Mouse (Mus musculus): ENCODE results near the gene Podxl2. TPM values are rescaled to one million over a fixed set of nuclear protein-coding genes. Genes with fewer than 3 reads are reported as not detected.

Gene Podxl2
- polyA plus RNA-seq, 1 experiment from 2014 or later: 1.1 TPM

GRCm38 (mm10) chr6:88884690-88885089 is 9.8 kb upstream of the Podxl2 start:
- Histone ChIP-seq H3K27ac (ENCODE audit: low read depth) (no peak overlapping the region), H3K36me3 (replicated peaks; ENCODE audit: insufficient read depth, low read length) (peaks cover 59% of the 10 kb centered on the region), H3K4me1 (ENCODE audit: insufficient read depth) (0 out of 2 replicates have a peak, but pooled peaks cover 2% of the 10 kb centered on the region), H3K9ac (replicated peaks) (no peak overlapping the region), H3K27me3 (ENCODE audit: insufficient read depth, low read length) (no peaks in the 10 kb centered on the region), H3K4me2 (ENCODE audit: low read depth, low read length) (no peak overlapping the region), H3K9me3 (ENCODE audit: low read length) (no peaks in the 10 kb centered on the region), H3K4me3 (ENCODE audit: low read depth, low read length) (no peak overlapping the region)
- no peak for TF ChIP-seq CTCF (IDR thresholded peaks at IDR 0.05; ENCODE audit: low read depth)
- no peak for TF ChIP-seq EP300 (IDR thresholded peaks at IDR 0.05; ENCODE audit: low read depth)
- 93% methylated on average over 17 of the region's 17 CpGs for WGBS (ENCODE audit: insufficient replicate concordance)
- ATAC-seq (no peak), DNase-seq (no peak)

GRCm38 (mm10) chr6:88884195-88884594 is 9.4 kb upstream of the Podxl2 start:
- no peak for TF ChIP-seq EP300 (IDR thresholded peaks at IDR 0.05; ENCODE audit: low read depth)
- no peak for TF ChIP-seq CTCF (IDR thresholded peaks at IDR 0.05; ENCODE audit: low read depth)
- Histone ChIP-seq H3K36me3 (replicated peaks; ENCODE audit: insufficient read depth, low read length) (peaks cover 55% of the 10 kb centered on the region), H3K9ac (replicated peaks) (no peak overlapping the region), H3K4me3 (ENCODE audit: low read depth, low read length) (no peak overlapping the region), H3K4me1 (ENCODE audit: insufficient read depth) (no peaks in the 10 kb centered on the region), H3K4me2 (ENCODE audit: low read depth, low read length) (no peak overlapping the region), H3K27ac (ENCODE audit: low read depth) (no peak overlapping the region), H3K27me3 (ENCODE audit: insufficient read depth, low read length) (no peaks in the 10 kb centered on the region), H3K9me3 (ENCODE audit: low read length) (no peaks in the 10 kb centered on the region)
- no peak for DNase-seq
- ATAC-seq: no peak
- 89% methylated on average over 10 of the region's 10 CpGs for WGBS (ENCODE audit: insufficient replicate concordance)

GRCm38 (mm10) chr6:88881334-88881733 is 6.5 kb upstream of the Podxl2 start:
- Histone ChIP-seq H3K4me3 (ENCODE audit: low read depth, low read length) (no peak overlapping the region), H3K36me3 (replicated peaks; ENCODE audit: insufficient read depth, low read length) (peaks cover 28% of the 10 kb centered on the region), H3K27ac (ENCODE audit: low read depth) (no peak overlapping the region), H3K9ac (replicated peaks) (no peak overlapping the region), H3K4me1 (ENCODE audit: insufficient read depth) (no peaks in the 10 kb centered on the region), H3K4me2 (ENCODE audit: low read depth, low read length) (no peak overlapping the region), H3K9me3 (ENCODE audit: low read length) (no peaks in the 10 kb centered on the region), H3K27me3 (ENCODE audit: insufficient read depth, low read length) (no peaks in the 10 kb centered on the region)
- no peak for DNase-seq
- TF ChIP-seq EP300 (IDR thresholded peaks at IDR 0.05; ENCODE audit: low read depth) (no peak), CTCF (IDR thresholded peaks at IDR 0.05; ENCODE audit: low read depth) (no peak)
- WGBS (ENCODE audit: insufficient replicate concordance): 87% methylated on average over 7 of the region's 7 CpGs
- ATAC-seq: no peak

GRCm38 (mm10) chr6:88879471-88879870 is 4.6 kb upstream of the Podxl2 start:
- Histone ChIP-seq H3K4me3 (ENCODE audit: low read depth, low read length) (no peak overlapping the region), H3K27me3 (ENCODE audit: insufficient read depth, low read length) (peaks cover 14% of the 10 kb centered on the region), H3K36me3 (replicated peaks; ENCODE audit: insufficient read depth, low read length) (peaks cover 11% of the 10 kb centered on the region), H3K27ac (ENCODE audit: low read depth) (no peak overlapping the region), H3K4me1 (ENCODE audit: insufficient read depth) (peaks cover 6% of the 10 kb centered on the region; the same call in 1 of the 2 replicates), H3K9ac (replicated peaks) (no peak overlapping the region), H3K9me3 (ENCODE audit: low read length) (no peaks in the 10 kb centered on the region), H3K4me2 (ENCODE audit: low read depth, low read length) (no peak overlapping the region)
- no peak for TF ChIP-seq EP300 (IDR thresholded peaks at IDR 0.05; ENCODE audit: low read depth)
- peak; percentile 31; the same call in 1 of the 2 replicates for TF ChIP-seq CTCF (IDR thresholded peaks at IDR 0.05; ENCODE audit: low read depth)
- ATAC-seq (0 out of 2 replicates have a peak, but pooled peaks have one; percentile 12), DNase-seq (no peak)
- 67% methylated on average over 4 of the region's 4 CpGs for WGBS (ENCODE audit: insufficient replicate concordance)

- WGBS (ENCODE audit: insufficient replicate concordance): 7% methylated on average over 61 of the region's 74 CpGs
- Histone ChIP-seq H3K9me3 (ENCODE audit: low read length) (no peaks in the 10 kb centered on the region), H3K27me3 (ENCODE audit: insufficient read depth, low read length) (peaks cover 41% of the 10 kb centered on the region), H3K4me3 (ENCODE audit: low read depth, low read length) (peak overlapping the region; percentile 49), H3K4me2 (ENCODE audit: low read depth, low read length) (peak overlapping the region; percentile 86), H3K27ac (ENCODE audit: low read depth) (no peak overlapping the region), H3K9ac (replicated peaks) (no peak overlapping the region), H3K36me3 (replicated peaks; ENCODE audit: insufficient read depth, low read length) (no peaks in the 10 kb centered on the region), H3K4me1 (ENCODE audit: insufficient read depth) (peaks cover 11% of the 10 kb centered on the region; the same call in 1 of the 2 replicates)
- ATAC-seq: peak; percentile 47; the same call in 1 of the 2 replicates
- no peak for TF ChIP-seq EP300 (IDR thresholded peaks at IDR 0.05; ENCODE audit: low read depth)
- TF ChIP-seq CTCF (IDR thresholded peaks at IDR 0.05; ENCODE audit: low read depth): no peak
- no peak for DNase-seq
Measured at GRCm38 (mm10) chr6:88873965-88874867, 628 bp downstream of the Podxl2 start.

- H3K4me2 ChIP-seq (ENCODE audit: low read depth, low read length): no peak overlapping the region
- H3K9ac ChIP-seq (replicated peaks): no peak overlapping the region
- TF ChIP-seq CTCF (IDR thresholded peaks at IDR 0.05; ENCODE audit: low read depth): no peak
- TF ChIP-seq EP300 (IDR thresholded peaks at IDR 0.05; ENCODE audit: low read depth): no peak
- H3K27ac ChIP-seq (ENCODE audit: low read depth): no peak overlapping the region
- ATAC-seq (no peak), DNase-seq (no peak)
- 42% methylated on average over 7 of the region's 7 CpGs for WGBS (ENCODE audit: insufficient replicate concordance)
- no peaks in the 10 kb centered on the region for H3K36me3 ChIP-seq (replicated peaks; ENCODE audit: insufficient read depth, low read length)
- H3K4me1 ChIP-seq (ENCODE audit: insufficient read depth): peaks cover 11% of the 10 kb centered on the region; the same call in 1 of the 2 replicates
- H3K9me3 ChIP-seq (ENCODE audit: low read length): no peaks in the 10 kb centered on the region
- no peak overlapping the region for H3K4me3 ChIP-seq (ENCODE audit: low read depth, low read length)
- peaks cover 41% of the 10 kb centered on the region for H3K27me3 ChIP-seq (ENCODE audit: insufficient read depth, low read length)
Measured at GRCm38 (mm10) chr6:88872811-88873210, 2.0 kb downstream of the Podxl2 start.

Measured in liver, postnatal 0 days (tissue).